Mouse (Mus musculus): ENCODE measurements around the gene Prkcsh. TPM values are rescaled to one million over a fixed set of nuclear protein-coding genes. Genes with fewer than 3 reads are reported as not detected.

Prkcsh gene
- polyA plus RNA-seq, 1 experiment from 2014 or later, result 52.5 TPM

- Histone ChIP-seq H3K27me3 (ENCODE audit: control insufficient read depth, insufficient read depth, low read depth, low read length) (peaks cover 7% of the 10 kb centered on the region; the same call in 1 of the 2 replicates), H3K36me3 (ENCODE audit: control insufficient read depth, insufficient read depth) (peaks cover 39% of the 10 kb centered on the region), H3K9ac (ENCODE audit: low read depth, low read length) (peak overlapping the region; percentile 74), H3K4me1 (ENCODE audit: control insufficient read depth, low read depth, low read length) (peaks cover 50% of the 10 kb centered on the region), H3K9me3 (replicated peaks; ENCODE audit: control insufficient read depth, low read length) (no peaks in the 10 kb centered on the region), H3K27ac (ENCODE audit: low read length) (peak overlapping the region; percentile 91), H3K4me2 (ENCODE audit: low read depth, low read length) (peak overlapping the region; percentile 80), H3K4me3 (ENCODE audit: low read depth, low read length) (peak overlapping the region; percentile 68)
- 35% methylated on average over 26 of the region's 26 CpGs for WGBS (ENCODE audit: insufficient replicate concordance)
- ATAC-seq (ENCODE audit: low read depth), result no peak
Measured at GRCm38 (mm10) chr9:21960558-21961208, 41.9 kb upstream of the Prkcsh start.

- H3K36me3 ChIP-seq (ENCODE audit: control insufficient read depth, insufficient read depth), result peaks cover 39% of the 10 kb centered on the region
- peak overlapping the region; percentile 68 for H3K4me3 ChIP-seq (ENCODE audit: low read depth, low read length)
- H3K4me1 ChIP-seq (ENCODE audit: control insufficient read depth, low read depth, low read length), result peaks cover 46% of the 10 kb centered on the region
- 0 out of 2 replicates have a peak, but pooled peaks have one; percentile 2 for ATAC-seq (ENCODE audit: low read depth)
- H3K4me2 ChIP-seq (ENCODE audit: low read depth, low read length), result peak overlapping the region; percentile 80
- H3K27me3 ChIP-seq (ENCODE audit: control insufficient read depth, insufficient read depth, low read depth, low read length), result peaks cover 7% of the 10 kb centered on the region; the same call in 1 of the 2 replicates
- peak overlapping the region; percentile 74 for H3K9ac ChIP-seq (ENCODE audit: low read depth, low read length)
- WGBS (ENCODE audit: insufficient replicate concordance), result 1% methylated on average over 35 of the region's 35 CpGs
- H3K27ac ChIP-seq (ENCODE audit: low read length), result peak overlapping the region; percentile 91
- no peaks in the 10 kb centered on the region for H3K9me3 ChIP-seq (replicated peaks; ENCODE audit: control insufficient read depth, low read length)
Measured at GRCm38 (mm10) chr9:21961366-21961980, 41.1 kb upstream of the Prkcsh start.

GRCm38 (mm10) chr9:21962010-21962409 is 40.6 kb upstream of the Prkcsh start:
- H3K27me3 ChIP-seq (ENCODE audit: control insufficient read depth, insufficient read depth, low read depth, low read length), result peaks cover 7% of the 10 kb centered on the region; the same call in 1 of the 2 replicates
- H3K9ac ChIP-seq (ENCODE audit: low read depth, low read length), result peak overlapping the region; percentile 74
- H3K36me3 ChIP-seq (ENCODE audit: control insufficient read depth, insufficient read depth), result peaks cover 39% of the 10 kb centered on the region
- peaks cover 43% of the 10 kb centered on the region for H3K4me1 ChIP-seq (ENCODE audit: control insufficient read depth, low read depth, low read length)
- H3K27ac ChIP-seq (ENCODE audit: low read length), result peak overlapping the region; percentile 91
- H3K4me2 ChIP-seq (ENCODE audit: low read depth, low read length), result peak overlapping the region; percentile 80
- WGBS (ENCODE audit: insufficient replicate concordance), result under 1% methylated on average over 13 of the region's 15 CpGs
- no peaks in the 10 kb centered on the region for H3K9me3 ChIP-seq (replicated peaks; ENCODE audit: control insufficient read depth, low read length)
- ATAC-seq (ENCODE audit: low read depth), result peak; percentile 3
- peak overlapping the region; percentile 68 for H3K4me3 ChIP-seq (ENCODE audit: low read depth, low read length)

GRCm38 (mm10) chr9:21962416-21963059 is 40.1 kb upstream of the Prkcsh start:
- H3K27me3 ChIP-seq (ENCODE audit: control insufficient read depth, insufficient read depth, low read depth, low read length), result peaks cover 7% of the 10 kb centered on the region; the same call in 1 of the 2 replicates
- WGBS (ENCODE audit: insufficient replicate concordance), result under 1% methylated on average over 34 of the region's 34 CpGs
- ATAC-seq (ENCODE audit: low read depth), result peak; percentile 93
- peaks cover 41% of the 10 kb centered on the region for H3K4me1 ChIP-seq (ENCODE audit: control insufficient read depth, low read depth, low read length)
- peak overlapping the region; percentile 74 for H3K9ac ChIP-seq (ENCODE audit: low read depth, low read length)
- no peaks in the 10 kb centered on the region for H3K9me3 ChIP-seq (replicated peaks; ENCODE audit: control insufficient read depth, low read length)
- H3K4me3 ChIP-seq (ENCODE audit: low read depth, low read length), result peak overlapping the region; percentile 68
- peaks cover 37% of the 10 kb centered on the region for H3K36me3 ChIP-seq (ENCODE audit: control insufficient read depth, insufficient read depth)
- peak overlapping the region; percentile 97 for H3K27ac ChIP-seq (ENCODE audit: low read length)
- H3K4me2 ChIP-seq (ENCODE audit: low read depth, low read length), result peak overlapping the region; percentile 80

- H3K4me3 ChIP-seq (ENCODE audit: low read depth, low read length), result peak within 1 kb of the TSS; percentile 68
- H3K27me3 ChIP-seq (ENCODE audit: control insufficient read depth, insufficient read depth, low read depth, low read length), result peaks cover 7% of the 10 kb centered on the region; the same call in 1 of the 2 replicates
- H3K9ac ChIP-seq (ENCODE audit: low read depth, low read length), result peak within 1 kb of the TSS; percentile 74
- H3K36me3 ChIP-seq (ENCODE audit: control insufficient read depth, insufficient read depth), result peaks cover 33% of the 10 kb centered on the region
- WGBS (ENCODE audit: insufficient replicate concordance), result 6% methylated on average over 8 of the region's 8 CpGs
- H3K27ac ChIP-seq (ENCODE audit: low read length), result peak within 1 kb of the TSS; percentile 97
- H3K4me2 ChIP-seq (ENCODE audit: low read depth, low read length), result peak within 1 kb of the TSS; percentile 80
- peak; percentile 73 for ATAC-seq (ENCODE audit: low read depth)
- H3K4me1 ChIP-seq (ENCODE audit: control insufficient read depth, low read depth, low read length), result peaks cover 36% of the 10 kb centered on the region
- H3K9me3 ChIP-seq (replicated peaks; ENCODE audit: control insufficient read depth, low read length), result no peaks in the 10 kb centered on the region
Measured at GRCm38 (mm10) chr9:21963417-21963816, 39.2 kb upstream of the Prkcsh start, which contains the start of gene Epor. Gene Epor (minus strand): TSS chr9:21963506.

GRCm38 (mm10) chr9:21968883-21969282 is 33.7 kb upstream of the Prkcsh start:
- Histone ChIP-seq H3K4me1 (ENCODE audit: control insufficient read depth, low read depth, low read length) (peaks cover 5% of the 10 kb centered on the region), H3K4me3 (ENCODE audit: low read depth, low read length) (no peak overlapping the region), H3K9ac (ENCODE audit: low read depth, low read length) (no peak overlapping the region), H3K27ac (ENCODE audit: low read length) (no peak overlapping the region), H3K36me3 (ENCODE audit: control insufficient read depth, insufficient read depth) (no peaks in the 10 kb centered on the region), H3K9me3 (replicated peaks; ENCODE audit: control insufficient read depth, low read length) (no peaks in the 10 kb centered on the region), H3K4me2 (ENCODE audit: low read depth, low read length) (no peak overlapping the region), H3K27me3 (ENCODE audit: control insufficient read depth, insufficient read depth, low read depth, low read length) (no peaks in the 10 kb centered on the region)
- no peak for ATAC-seq (ENCODE audit: low read depth)
- WGBS (ENCODE audit: insufficient replicate concordance), result 24% methylated on average over 6 of the region's 6 CpGs

- no peaks in the 10 kb centered on the region for H3K36me3 ChIP-seq (ENCODE audit: control insufficient read depth, insufficient read depth)
- no peak overlapping the region for H3K4me2 ChIP-seq (ENCODE audit: low read depth, low read length)
- H3K4me3 ChIP-seq (ENCODE audit: low read depth, low read length), result no peak overlapping the region
- no peak overlapping the region for H3K9ac ChIP-seq (ENCODE audit: low read depth, low read length)
- peaks cover under 1% of the 10 kb centered on the region for H3K4me1 ChIP-seq (ENCODE audit: control insufficient read depth, low read depth, low read length)
- no peak overlapping the region for H3K27ac ChIP-seq (ENCODE audit: low read length)
- no peak for ATAC-seq (ENCODE audit: low read depth)
- 75% methylated on average over 4 of the region's 4 CpGs for WGBS (ENCODE audit: insufficient replicate concordance)
- H3K27me3 ChIP-seq (ENCODE audit: control insufficient read depth, insufficient read depth, low read depth, low read length), result no peaks in the 10 kb centered on the region
- H3K9me3 ChIP-seq (replicated peaks; ENCODE audit: control insufficient read depth, low read length), result no peaks in the 10 kb centered on the region
Measured at GRCm38 (mm10) chr9:21969304-21969703, 33.3 kb upstream of the Prkcsh start.

- H3K27me3 ChIP-seq (ENCODE audit: control insufficient read depth, insufficient read depth, low read depth, low read length), result peaks cover 7% of the 10 kb centered on the region
- H3K27ac ChIP-seq (ENCODE audit: low read length), result no peak overlapping the region
Measured at GRCm38 (mm10) chr9:21976626-21977175, 25.9 kb upstream of the Prkcsh start.

More at GRCm38 (mm10) chr9:21976626-21977175, 25.9 kb upstream of the Prkcsh start:
- Histone ChIP-seq H3K36me3 (ENCODE audit: control insufficient read depth, insufficient read depth) (no peaks in the 10 kb centered on the region), H3K9ac (ENCODE audit: low read depth, low read length) (no peak overlapping the region), H3K4me1 (ENCODE audit: control insufficient read depth, low read depth, low read length) (no peaks in the 10 kb centered on the region; the same call in 1 of the 2 replicates), H3K4me2 (ENCODE audit: low read depth, low read length) (no peak overlapping the region), H3K4me3 (ENCODE audit: low read depth, low read length) (no peak overlapping the region), H3K9me3 (replicated peaks; ENCODE audit: control insufficient read depth, low read length) (no peaks in the 10 kb centered on the region)
- 78% methylated on average over 10 of the region's 10 CpGs for WGBS (ENCODE audit: insufficient replicate concordance)
- ATAC-seq (ENCODE audit: low read depth), result no peak

Data from liver, embryonic 16.5 days (tissue).